Mouse (Mus musculus) heart, adult 18-20 months (tissue): ENCODE measurements around the gene Ano8. TPM values are rescaled to one million over a fixed set of nuclear protein-coding genes. Genes with fewer than 3 reads are reported as not detected.
A peak's percentile ranks its signal among the peaks of the same experiment; 100 is the strongest.

Experiments used
- DNase-seq, 2 experiments: peaks; one replicate each; pipeline ENCODE4 v3.0.0; 2021 to 2022; ENCODE audit warnings: mixed read lengths in 1 of 2
- total RNA-seq, 2 experiments: library from RNA; stranded (reverse); gene quantifications; 2 replicates each; pipeline ENCODE4 v1.2.3; 2021

Ano8 gene
- total RNA-seq, 2 experiments from 2014 or later: 16.6 to 16.9 TPM

DNA sequence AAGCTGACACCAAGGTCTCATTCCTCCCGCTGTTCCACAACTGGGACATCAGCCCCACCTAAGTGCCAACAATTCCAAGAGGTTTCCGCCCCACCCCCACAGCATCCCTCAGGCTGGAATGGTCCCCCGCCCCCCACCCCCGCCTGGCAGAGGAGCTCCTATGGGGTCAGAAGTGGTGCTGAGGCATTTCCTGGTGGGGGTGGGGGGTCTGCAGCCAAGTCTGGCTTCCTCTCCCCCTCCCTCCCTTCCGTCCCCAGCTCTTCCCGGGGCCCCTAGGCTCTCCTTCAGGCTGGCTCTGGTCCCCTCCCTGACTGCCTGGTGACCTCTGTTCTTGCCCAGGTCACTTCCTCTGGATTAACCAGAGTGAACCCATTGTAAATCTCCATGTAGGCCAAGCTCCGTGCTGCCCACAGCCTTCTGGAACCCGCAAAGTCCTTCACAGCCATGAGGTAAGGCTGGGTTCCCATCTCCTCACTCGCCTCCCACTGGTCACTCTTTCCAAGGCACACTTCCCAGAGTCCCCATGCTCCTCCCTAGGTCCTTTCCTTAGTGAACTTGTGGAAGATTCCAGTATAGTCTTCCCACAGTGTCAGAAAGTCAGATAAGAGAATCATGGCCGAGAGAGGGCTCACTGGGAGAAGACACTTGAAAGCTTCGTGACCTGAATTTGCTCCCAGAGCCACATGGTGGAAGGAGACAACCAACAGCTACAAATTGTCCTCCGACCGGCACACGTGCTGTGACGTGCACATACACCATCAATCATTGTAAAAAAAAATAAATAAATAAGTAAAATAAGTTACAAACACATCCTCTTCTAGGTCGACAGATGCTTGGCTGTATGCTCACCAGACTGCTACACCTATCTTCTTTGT, 13.3 kb upstream of the Ano8 start:
- peak; percentile 27 to 48 for DNase-seq

DNA sequence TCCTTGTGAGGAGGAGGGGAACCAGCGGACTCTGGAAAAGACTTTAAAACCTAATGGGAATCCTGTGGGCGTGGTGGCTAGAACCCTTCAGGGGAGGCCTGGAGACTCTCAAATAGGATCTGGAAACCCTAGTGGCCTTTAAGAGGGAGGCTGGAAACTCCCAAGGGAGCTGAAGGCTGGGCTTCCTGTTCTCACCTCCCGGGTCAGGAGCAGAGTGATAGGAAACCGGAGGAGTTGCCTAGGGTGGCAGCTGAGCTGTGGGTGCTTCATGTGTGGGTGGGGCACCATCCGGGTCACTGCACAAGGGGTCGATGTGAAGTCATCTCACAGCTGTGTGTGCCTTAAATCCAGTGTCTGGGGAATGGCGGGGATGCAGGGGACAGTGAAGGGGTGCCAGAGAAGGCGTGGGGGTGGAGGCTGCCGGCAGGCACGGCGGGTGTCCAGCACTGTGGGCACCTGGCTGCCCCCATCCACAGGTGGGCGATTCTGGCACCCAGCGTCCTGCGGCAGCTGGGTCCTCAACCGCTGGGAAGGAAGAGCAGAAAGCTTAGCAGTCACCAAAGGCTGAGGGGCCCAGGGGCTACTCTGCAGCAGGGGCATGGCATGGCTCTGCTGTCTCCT, 12.2 kb upstream of the Ano8 start:
- peak; percentile 58 to 82 for DNase-seq

DNA sequence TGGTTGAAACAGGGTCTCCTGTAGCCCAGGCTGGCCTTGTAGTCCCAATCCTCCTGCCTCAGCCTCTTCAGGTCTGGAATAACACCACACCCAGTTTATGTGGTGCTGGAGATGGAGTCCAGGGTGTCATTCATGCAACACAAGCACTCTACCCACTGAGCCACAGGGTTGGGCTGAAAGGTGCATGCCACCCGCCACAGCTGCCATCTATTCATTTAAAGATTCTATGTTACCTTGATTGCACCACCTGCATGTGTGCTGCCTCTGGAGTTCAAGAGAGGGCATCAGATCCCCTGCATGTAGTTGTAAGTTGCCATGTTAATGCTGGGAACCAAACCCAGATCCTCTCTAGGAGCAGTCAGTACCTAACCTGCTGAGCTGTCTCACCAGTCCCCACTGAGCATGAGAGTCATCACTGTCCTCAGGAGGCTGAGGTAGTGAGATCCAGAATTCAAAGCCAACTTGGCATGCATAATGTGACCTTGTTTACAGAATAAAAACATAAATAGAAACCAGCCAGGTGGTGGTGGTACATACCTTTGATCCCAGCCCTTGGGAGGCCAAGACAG, 11.4 kb upstream of the Ano8 start:
- no peak for DNase-seq

DNA sequence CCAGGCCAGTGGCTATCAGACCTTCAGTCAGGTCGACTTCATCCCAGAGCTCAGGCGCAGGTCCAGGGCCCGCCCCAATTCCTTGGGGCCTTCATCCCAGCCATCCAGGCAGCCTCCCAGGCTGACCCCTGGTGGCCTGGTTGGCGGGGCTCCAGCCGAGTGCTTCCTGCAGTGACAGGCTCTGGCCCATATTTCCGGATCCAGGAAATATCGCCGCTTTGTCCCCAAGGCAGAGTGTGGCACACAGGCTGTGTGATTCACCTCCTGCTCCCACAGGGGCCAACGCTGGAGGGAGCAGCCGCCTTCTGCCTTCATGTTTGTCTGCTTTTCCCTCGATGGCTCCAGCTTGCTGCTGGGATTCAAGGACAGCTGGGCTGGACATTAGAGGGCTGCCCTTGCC, 10.7 kb upstream of the Ano8 start:
- peak; percentile 94 to 96 for DNase-seq

DNA sequence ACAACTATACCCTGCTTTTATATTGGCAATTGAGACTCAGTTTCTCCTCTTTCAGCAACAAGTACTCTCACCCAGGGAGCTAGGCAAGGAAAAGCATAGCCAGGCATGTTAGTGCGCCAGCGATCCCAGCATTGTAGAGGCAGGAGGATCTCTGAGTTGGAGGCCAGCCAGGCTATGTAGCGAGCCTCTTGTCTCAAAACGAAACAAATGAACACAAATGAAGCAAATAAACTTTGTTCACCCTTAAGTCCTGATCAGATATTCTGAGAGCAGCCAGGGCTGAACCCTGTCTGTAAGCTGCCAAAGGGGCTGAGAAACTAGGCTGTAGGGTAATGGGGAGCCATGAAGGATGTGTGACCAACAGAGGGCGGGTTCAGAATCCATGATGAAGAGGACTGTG, 10.0 kb upstream of the Ano8 start:
- peak; percentile 22 to 49 for DNase-seq

DNA sequence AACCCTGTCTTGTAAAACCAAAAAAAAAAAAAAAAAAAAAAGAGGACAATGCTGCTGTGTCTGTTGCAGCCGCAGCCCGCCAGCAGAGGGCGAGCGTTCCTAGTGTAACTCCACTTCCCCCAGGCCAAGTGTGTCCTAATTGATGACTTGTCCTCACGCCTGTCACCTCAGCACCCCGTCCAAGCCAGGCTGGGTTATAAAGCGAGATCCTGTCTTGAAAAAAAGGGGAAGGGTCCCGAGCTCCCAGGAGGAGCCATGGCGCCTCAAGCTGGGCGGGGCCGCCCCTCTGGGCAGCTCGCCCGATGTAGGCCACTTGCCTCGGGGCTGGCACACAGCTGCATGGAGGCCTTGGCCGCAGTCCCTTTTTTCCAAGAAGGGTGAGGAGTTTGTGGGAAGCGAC, 9.3 kb upstream of the Ano8 start:
- peak; percentile 91 to 92 for DNase-seq

DNA sequence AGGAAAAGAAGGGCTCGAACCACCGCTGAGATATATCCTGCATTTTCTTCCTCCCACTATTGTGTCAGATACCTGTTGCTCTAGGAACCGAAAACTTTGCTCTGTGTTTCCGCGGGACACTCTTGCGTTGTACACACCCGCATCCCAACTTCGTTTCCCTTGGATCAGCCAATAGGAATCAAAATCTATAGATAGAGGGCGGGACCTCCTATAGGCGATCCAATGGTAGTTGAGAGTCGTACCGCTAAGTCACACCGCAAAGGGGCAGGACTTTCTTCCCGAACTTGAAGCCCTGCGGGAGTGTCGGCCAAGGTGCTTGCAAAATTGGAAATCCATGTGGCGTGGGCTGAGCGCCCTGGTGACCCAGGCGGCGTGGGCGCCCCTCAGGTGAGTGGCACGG, 2.7 kb upstream of the Ano8 start:
- DNase-seq: peak; percentile 95 to 96

DNA sequence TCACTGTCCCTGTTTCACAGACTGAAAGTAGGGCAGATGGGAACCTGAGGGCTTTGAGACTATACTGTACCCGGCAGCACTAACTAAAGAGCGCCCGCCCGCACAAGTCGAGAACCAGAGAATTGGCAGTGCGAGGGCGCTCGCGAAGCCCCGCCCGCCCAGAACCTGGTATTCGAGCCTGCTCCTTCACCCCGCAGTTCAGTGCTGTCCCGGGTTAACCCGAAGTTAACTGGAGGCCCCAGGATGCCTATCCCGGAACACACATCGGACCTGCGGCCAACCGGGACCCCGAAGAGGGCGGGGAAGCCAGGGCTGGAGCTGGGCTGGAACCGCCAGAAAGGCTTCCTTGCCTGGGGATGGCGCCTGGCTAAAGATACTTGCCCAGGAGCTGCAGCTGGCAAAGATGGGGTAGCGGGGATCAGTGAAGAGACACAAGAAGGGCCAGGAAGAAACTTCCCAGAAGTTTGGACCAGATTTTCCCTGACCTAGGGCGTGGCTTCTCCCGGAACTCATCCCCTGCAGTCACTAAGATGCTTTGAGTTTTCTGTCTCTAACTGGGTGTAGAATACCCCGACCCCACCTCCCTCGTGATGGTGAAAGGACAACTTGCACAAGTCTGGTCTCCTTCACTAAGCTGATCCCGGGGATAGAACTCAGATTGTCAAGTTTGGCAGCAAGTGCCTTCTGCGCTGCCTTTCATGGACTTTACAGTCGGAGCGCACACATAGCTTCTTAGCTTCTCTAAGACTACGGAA, 2.1 kb upstream of the Ano8 start, which contains the start of gene Gtpbp3:
TSS of gene Gtpbp3 (plus strand) at position 413 of the 755 bp plus-strand sequence.
- DNase-seq: peak; percentile 89 to 91

DNA sequence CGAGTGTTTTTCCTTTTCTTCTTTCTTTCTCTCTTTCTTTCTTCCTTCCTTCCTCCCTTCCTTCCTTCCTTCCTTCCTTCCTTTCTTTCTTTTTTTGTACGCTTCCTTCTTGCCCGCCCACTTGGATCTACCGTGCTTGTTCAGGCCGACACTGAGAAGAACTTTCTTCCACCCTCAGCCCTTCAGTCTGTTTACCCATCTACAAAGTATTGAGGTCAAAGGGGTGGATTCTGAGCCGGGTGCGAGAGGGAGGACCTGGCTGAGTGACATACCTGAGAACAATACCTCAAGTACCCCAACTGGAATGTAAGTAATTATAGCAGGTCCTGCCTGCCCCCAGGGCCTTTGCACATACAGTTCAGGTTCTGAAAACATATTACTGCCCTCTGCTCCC, 370 bp upstream of the Ano8 start:
- DNase-seq: peak in 1 of 2 experiments; percentile 56

DNA sequence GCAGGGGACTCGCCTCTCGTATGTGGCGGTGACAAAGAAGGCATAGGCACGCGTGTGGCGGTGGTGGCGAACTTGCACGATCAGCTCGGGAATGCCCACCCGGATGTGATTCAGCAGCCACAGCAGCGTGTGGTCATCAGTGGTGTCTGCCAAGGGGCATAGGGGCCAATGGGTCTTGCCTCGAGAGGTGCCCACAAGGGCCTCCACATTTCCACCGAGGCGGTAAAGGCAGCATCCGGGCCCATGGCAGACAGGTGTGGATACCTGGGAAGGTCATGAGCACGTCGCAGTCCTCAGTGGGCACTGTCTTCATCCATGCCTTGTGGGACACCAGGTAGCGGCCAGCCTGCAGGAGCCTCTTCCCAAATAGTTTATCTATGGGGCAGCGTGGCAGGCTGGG, 1.0 kb downstream of the Ano8 start:
- DNase-seq: no peak

DNA sequence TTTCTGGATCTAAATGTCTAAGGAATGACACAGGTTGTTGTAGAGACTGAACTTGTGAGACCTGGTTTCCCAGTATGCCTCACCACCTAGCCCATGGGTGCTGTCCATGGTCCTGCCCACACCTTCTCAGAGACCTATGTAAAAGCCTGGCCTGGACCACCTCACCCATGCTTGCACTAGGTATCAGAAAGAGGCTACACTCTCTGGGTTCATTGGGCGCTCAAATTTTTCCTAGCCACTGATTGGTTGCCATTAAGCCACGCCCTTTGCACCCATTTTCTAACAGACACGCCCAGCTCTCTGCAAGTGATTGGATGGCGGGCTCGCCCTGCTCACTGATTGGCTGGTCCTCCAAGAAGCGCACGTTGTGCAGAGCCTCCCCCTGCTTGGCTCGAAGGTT, 1.8 kb downstream of the Ano8 start:
- peak in 1 of 2 experiments; percentile 48 for DNase-seq

DNA sequence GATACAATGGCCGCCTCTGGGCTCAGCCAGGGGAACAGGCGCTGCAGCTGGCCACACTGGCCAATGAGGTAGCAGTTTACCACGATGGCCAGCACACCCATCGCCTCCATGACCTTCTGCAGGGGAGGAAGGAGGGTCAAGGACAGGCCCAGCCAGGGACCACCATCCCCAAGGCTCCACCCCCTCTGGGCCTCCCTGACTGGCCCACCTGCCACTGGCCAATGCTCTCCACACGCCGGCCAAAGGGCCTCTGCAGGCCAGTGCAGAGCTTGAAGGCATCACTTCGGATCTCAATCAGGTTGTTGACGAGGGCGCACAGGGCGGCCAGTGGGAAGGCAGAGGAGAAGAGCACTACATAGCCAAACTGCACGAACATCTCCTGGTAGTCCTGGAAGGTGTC, 6.8 kb downstream of the Ano8 start:
- DNase-seq: no peak

DNA sequence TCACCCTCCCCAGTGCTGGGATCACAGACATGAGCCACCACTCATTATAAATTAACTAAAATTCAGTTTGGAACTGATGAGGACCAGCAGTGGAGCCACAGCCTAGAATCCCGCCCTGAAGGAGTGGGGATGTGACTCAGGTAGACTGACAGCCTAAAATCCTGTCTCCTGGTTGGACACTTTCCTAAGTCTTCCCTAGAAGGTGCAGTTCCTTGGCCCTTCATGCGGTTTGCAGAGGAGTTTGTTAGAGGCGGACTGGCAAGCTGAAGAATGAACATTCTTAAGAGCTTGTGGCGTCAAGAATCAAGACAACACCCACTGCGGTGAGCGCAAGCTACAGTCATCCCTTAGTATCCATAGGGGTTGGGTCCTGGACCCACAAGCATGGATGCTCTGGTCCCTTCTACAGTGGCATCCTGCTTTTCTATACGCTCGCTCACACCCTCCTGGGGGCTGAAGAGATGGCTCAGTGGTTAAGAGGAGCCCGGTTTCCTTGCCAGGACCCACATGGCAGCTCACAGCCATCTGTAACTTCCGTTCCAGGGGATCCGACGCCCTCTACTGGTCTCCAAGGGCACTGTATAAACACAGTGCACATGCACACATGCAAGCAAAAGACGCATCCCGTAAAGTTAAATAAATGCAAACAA, 8.4 kb downstream of the Ano8 start:
- DNase-seq: no peak

DNA sequence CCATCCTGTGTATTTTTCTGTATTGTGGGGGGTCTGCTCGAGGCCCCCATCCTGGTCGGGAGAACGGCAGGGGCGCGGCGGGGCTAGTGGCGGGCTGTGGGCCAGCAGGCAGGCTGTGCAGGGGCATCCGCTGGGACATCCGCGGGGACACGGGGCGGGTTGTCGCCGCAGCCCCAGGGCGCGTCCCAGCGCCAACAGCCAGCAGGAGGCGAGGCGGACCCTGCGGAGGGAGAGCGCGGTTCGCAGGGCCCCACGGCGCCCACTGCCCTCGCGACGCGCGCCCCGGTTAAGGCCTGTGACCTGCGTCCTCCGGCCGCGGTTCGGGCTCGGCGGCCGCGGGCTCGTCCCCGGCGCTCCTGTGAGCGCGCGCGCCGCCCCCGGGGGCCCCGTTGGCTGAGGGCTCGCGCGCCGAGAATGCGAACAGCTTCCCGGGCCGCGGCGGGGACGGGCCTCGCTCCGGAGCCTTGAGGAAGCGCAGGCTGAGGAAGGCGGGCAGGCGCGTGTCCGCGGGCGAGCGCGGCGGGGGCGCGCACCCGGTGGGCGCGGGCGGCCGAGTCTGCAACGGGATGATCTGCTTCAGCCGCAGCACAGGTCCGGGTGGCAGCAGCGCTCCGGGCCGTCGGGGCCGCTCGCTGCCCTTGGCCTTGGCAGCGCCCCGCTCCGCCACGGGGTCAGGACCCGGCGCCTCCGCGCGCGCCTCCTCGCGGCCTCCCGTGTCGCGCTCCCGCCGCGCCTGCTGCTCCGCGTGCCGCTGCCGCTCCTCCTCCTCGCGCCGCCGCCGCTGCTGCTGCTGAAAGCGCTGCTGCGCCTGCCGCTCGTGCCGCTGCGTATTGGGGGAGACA, 9.4 kb downstream of the Ano8 start:
- peak; percentile 84 to 89 for DNase-seq

DNA sequence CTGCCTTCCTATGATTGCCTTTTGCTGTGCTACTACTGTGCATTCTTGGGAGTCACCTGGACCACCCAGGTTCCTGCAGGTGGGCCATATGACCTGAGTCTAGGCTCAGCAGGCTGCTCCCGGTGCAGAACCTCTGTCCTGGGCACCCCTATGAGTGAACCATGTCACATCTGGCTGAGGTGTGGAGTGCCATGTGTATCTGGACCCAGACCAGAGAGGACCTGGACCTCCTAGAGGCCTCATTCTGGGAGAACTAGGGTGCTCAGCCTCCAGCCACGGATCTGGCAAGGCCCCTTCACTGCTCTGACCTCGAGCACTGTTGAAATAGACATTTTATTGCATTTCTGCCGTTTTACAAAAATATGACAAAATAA, 10.1 kb downstream of the Ano8 start:
- DNase-seq: no peak

DNA sequence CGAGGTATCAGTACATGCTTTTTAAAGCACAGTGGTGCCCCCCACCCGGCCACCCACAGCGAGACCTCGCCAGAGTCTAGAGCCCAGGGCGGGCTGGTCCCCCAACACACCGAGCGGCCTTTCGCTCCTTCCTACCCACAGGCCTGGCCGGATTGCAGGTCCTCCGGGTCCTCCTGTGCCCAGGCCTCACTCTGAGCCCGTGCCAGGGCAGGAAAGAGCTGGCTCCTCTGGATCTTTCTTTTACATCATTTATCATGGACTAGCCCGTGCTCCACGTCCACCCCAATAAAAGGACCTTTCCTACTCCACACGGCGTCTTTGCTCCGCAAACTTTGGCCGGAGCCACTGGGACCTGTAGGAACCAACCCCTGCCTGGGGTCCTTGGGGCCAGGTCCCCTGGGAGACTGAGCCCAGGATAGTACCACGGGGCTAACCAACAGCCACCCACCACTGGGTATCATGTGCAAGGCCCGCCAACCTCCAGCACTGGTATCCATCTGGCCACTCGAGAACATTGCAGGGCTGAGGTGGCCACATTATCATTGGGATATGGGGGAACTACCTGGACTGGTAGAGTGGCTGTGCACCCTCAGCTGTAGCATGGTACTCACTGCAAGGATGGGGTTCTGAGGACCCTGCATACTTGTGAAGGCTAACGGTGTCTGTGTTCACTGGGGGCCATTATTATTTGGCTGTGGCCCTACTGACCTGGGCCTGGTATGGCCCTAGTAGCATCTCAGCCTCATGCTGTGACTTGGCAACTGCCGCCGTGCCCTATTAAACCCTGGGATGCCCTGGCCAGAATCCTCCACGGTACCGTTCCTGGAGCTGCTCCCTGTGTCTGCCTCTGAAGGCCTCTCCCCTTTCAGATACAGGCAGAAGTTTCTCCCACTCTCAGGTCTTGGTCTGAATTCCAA, 10.7 kb downstream of the Ano8 start:
- DNase-seq: no peak

DNA sequence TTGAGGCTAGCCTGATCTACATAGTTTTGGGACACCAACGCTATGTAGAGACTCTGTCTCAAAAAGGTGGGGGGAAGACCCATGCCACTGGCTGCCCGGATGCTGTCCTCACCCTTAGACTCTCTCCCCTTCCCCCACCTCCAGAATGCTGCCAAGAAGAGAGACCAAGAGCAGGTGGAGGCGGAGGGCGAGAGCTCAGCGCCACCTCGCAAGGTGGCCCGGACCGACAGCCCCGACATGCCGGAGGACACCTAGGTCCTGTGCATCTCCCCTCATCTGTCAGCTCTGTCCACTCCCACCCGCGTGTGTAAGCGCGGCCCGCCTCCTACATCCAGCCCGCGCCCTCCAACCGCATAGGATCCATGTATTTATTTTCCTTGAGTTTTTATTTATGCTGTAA, 11.4 kb downstream of the Ano8 start:
- DNase-seq: no peak

DNA sequence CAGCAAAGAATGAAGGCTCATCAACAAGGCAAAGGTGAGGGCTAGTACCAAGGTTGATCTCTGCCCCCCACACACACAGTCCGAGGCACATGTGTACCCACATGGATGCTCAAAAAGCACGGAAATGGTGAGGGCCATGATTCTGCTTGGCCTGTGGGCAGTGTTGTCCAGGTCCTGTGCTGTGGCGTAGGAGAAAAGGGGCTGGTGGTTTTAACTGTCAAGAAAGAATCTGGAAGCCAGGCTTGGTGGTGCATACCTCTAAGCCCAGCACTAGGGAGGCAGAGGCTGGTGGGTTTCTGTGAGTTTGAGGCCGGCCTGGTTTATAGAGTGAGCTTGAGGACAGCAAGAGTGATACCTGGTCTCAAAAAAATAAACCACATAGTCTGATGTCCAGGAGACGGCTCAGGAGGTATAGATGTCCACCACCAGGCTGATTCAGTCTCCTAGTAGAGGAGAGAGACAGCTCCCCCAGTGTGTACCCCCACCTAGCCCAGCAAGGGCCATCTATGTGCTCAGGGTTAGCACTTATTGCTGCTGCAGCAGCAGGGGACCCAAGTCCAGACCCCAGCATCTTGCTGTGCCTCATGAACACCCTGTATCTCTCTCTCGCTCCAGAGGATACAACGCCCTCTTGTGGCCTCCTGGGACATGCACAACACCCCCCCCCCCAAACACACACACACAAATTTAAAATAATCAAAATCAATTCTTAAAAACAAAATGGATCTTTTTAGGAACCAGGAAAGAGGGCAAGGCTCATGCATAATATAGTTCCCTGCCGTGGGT, 13.0 kb downstream of the Ano8 start:
- no peak for DNase-seq

DNA sequence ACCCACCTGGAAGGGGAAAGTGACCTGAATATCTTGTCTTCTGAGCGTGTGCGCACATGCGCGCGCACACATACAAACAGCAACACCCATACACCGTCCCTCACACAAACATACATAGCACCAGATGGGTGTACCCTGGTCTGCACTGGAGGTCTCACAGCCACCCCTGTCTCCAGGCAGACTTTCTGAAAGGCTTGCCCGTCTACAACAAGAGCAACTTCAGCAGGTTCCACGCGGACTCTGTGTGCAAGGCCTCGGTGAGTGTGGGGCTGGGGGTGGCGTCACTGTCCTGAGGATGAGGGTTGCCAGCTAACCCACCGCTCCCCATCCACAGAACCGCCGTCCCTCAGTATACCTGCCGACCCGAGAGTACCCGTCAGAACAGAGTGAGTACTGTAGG, 13.9 kb downstream of the Ano8 start:
- DNase-seq: no peak
